In genomic region chr11:50734129-50734528, GRCm38 (mm10) we compare ENCODE assay signal across 17 mouse cellular contexts.
A peak's percentile ranks its signal among the peaks of the same experiment; 100 is the strongest.
DNase-seq lines count a peak whose midpoint lies in the region; ATAC-seq and TF ChIP-seq lines count a peak whose summit lies in the region.
"Had no signal": no experiment of that assay in that cellular context is flagged by ENCODE, and none has a peak within 500 bp of the region (broad histone marks: within the 10 kb centered on the region; RNA-seq: fewer than 3 reads in every experiment).

No protein-coding gene starts in this region.

- H3K4me3 ChIP-seq in cerebellum, adult 2 months (replicated peaks; ENCODE audit: insufficient read depth, low read depth, low read length): no peak overlapping the region
- H3K4me3 ChIP-seq in heart, embryonic 10.5 days: no peak overlapping the region
- H3K4me3 ChIP-seq: hindbrain, embryonic 10.5 days; liver, embryonic 12.5 days; midbrain, embryonic 13.5 days; stomach, embryonic 15.5 days had no signal

- TF ChIP-seq CTCF in cerebellum, adult 2 months (IDR thresholded peaks at IDR 0.05; ENCODE audit: borderline replicate concordance, insufficient read depth, low read depth, low read length): peak; percentile 53

- intact Hi-C loops in left cerebral cortex, postnatal 4 days (cut with DNase I): no loop called here

- TF ChIP-seq POLR2A in cerebellum, adult 2 months (IDR thresholded peaks at IDR 0.05; ENCODE audit: borderline replicate concordance, insufficient read depth, low read length): no peak

- 20% methylated on average over 4 of the region's 4 CpGs for WGBS in cerebellum, adult 2 months
- WGBS in heart, embryonic 10.5 days: 66% methylated on average over 4 of the region's 4 CpGs

- ATAC-seq in cerebellum, adult (ENCODE audit: insufficient number of reproducible peaks, low FRiP score, low TSS enrichment): no peak
- ATAC-seq: liver, embryonic 12.5 days; midbrain, embryonic 13.5 days; Patski had no signal

- H3K27ac ChIP-seq in cerebellum, adult 2 months (ENCODE audit: insufficient read depth, low read length): no peak overlapping the region
- no peak overlapping the region for H3K27ac ChIP-seq in heart, embryonic 10.5 days
- H3K27ac ChIP-seq: hindbrain, embryonic 10.5 days; liver, embryonic 12.5 days; midbrain, embryonic 13.5 days; stomach, embryonic 15.5 days had no signal

- DNase-seq in cerebellum, adult 2 months: peak; percentile 19 to 29
- peak; percentile 50 to 58 for DNase-seq in heart, adult 18-20 months
- no peak for DNase-seq in heart, embryonic 10.5 days (ENCODE audit: low spot score)
- DNase-seq in left cerebral cortex, postnatal 4 days: peak; percentile 36
- no peak for DNase-seq in left cerebral cortex, adult 8-10 months (ENCODE audit: low spot score in 2 of 2)
- peak; percentile 27 for DNase-seq in NIH3T3 (ENCODE audit: low read depth)
- no peak for DNase-seq in frontal cortex, postnatal 14 days (ENCODE audit: low spot score in 2 of 2)
- DNase-seq: kidney, postnatal 10 days; lung, postnatal 36 days; spleen, adult 18-20 months; thymus, postnatal 25 days had no signal

- H3K4me1 ChIP-seq in cerebellum, adult 2 months (ENCODE audit: control insufficient read depth, insufficient read depth, low read length): no peaks in the 10 kb centered on the region
- H3K4me1 ChIP-seq in heart, embryonic 10.5 days: peaks cover 14% of the 10 kb centered on the region
- H3K4me1 ChIP-seq: liver, embryonic 12.5 days; midbrain, embryonic 13.5 days; stomach, embryonic 15.5 days had no signal

- H3K36me3 ChIP-seq in heart, embryonic 10.5 days: no peaks in the 10 kb centered on the region
- H3K36me3 ChIP-seq: hindbrain, embryonic 10.5 days; liver, embryonic 12.5 days; midbrain, embryonic 13.5 days; stomach, embryonic 15.5 days had no signal

- no peaks in the 10 kb centered on the region for H3K9me3 ChIP-seq in heart, embryonic 10.5 days
- H3K9me3 ChIP-seq: hindbrain, embryonic 10.5 days; liver, embryonic 12.5 days; midbrain, embryonic 13.5 days; stomach, embryonic 15.5 days had no signal

- H3K27me3 ChIP-seq in cerebellum, adult 2 months (ENCODE audit: control insufficient read depth, insufficient read depth, low read length): no peaks in the 10 kb centered on the region
- peaks cover 10% of the 10 kb centered on the region for H3K27me3 ChIP-seq in heart, embryonic 10.5 days (ENCODE audit: insufficient read depth, poor library complexity, severe bottlenecking)
- H3K27me3 ChIP-seq: liver, embryonic 12.5 days; midbrain, embryonic 13.5 days; Patski; stomach, embryonic 15.5 days had no signal

Comparison
In these comparisons a context has a peak if more than half of its experiments do, and no peak if none do; other contexts are left out.
1. DNase-seq: peak in cerebellum, adult 2 months (2 of 2), heart, adult 18-20 months (2 of 2), left cerebral cortex, postnatal 4 days (single experiment) and NIH3T3 (single experiment); none in heart, embryonic 10.5 days (single experiment), left cerebral cortex, adult 8-10 months (0 of 2) and frontal cortex, postnatal 14 days (0 of 2).